Mouse (Mus musculus) limb, embryonic 11.5 days (tissue): ENCODE data around the gene Cnot4. TPM values are rescaled to one million over a fixed set of nuclear protein-coding genes. Genes with fewer than 3 reads are reported as not detected.

Experiments
- ATAC-seq: fragments of 200-750 bp; cut with Nextera tagmentation; 2 replicates; pipeline ENCODE4 v1.8.0; 2017; ENCODE audit warnings: low read depth; ENCODE audit not compliant: insufficient number of reproducible peaks, low FRiP score, low TSS enrichment
- DNase-seq: peaks from one replicate; pipeline ENCODE4 v3.0.0-alpha.2; 2015; ENCODE audit warnings: low spot score
- H3K27ac ChIP-seq: fragments of 300-500 bp; sonication (generic); replicated peaks from 2 replicates; pipeline ENCODE4 v1.5.1; 2014; ENCODE audit warnings: low read depth, mild to moderate bottlenecking, low read length
- H3K27me3 ChIP-seq: fragments of 300-500 bp; sonication (generic); 2 replicates; pipeline ENCODE4 v1.6.1; 2014; ENCODE audit warnings: mild to moderate bottlenecking, low read length, mixed read lengths; ENCODE audit not compliant: control insufficient read depth, insufficient read depth
- H3K36me3 ChIP-seq: fragments of 300-500 bp; sonication (generic); 2 replicates; pipeline ENCODE4 v1.6.1; 2014; ENCODE audit warnings: mild to moderate bottlenecking, low read length, moderate library complexity, mixed read lengths; ENCODE audit not compliant: control insufficient read depth, insufficient read depth
- H3K4me1 ChIP-seq: fragments of 300-500 bp; sonication (generic); 2 replicates; pipeline ENCODE4 v1.6.1; 2014; ENCODE audit warnings: low read length, mixed read lengths; ENCODE audit not compliant: control insufficient read depth, insufficient read depth
- H3K4me2 ChIP-seq: fragments of 300-500 bp; sonication (generic); 2 replicates; pipeline ENCODE4 v1.6.1; 2014; ENCODE audit warnings: low read depth, mild to moderate bottlenecking, moderate library complexity; ENCODE audit not compliant: severe bottlenecking
- H3K4me3 ChIP-seq: fragments of 300-500 bp; sonication (generic); 2 replicates; pipeline ENCODE4 v1.5.1; 2014; ENCODE audit warnings: low read depth, low read length
- H3K9ac ChIP-seq: fragments of 300-500 bp; sonication (generic); 2 replicates; pipeline ENCODE4 v1.6.1; 2014; ENCODE audit warnings: mild to moderate bottlenecking, low read length
- H3K9me3 ChIP-seq: fragments of 300-500 bp; sonication (generic); 2 replicates; pipeline ENCODE4 v1.6.1; 2016; ENCODE audit warnings: low read length; ENCODE audit not compliant: control insufficient read depth
- WGBS: fragments of 180-500 bp; shearing (Covaris S2); extraction: QIAGEN DNeasy Blood & Tissue Kit; methylation state at CpG from one replicate; pipeline ENCODE4 v1.1.7; 2014; 5-methylcytosine and 5-hydroxymethylcytosine counted together
- polyA plus RNA-seq: library from polyadenylated mRNA; unstranded; fragments of >200 nt; fragmentation: Nextera tagmentation; extraction: Ambion mirVana; gene quantifications from 2 replicates; pipeline ENCODE4 v1.2.1, GENCODE M21; 2014

Gene Cnot4
- polyA plus RNA-seq, 1 experiment from 2014 or later = 35.7 TPM

GRCm38 (mm10) chr6:35028023-35028422 lies 105.5 kb downstream of the Cnot4 start:
- no peak for ATAC-seq

GRCm38 (mm10) chr6:35027257-35027656 lies 106.3 kb downstream of the Cnot4 start:
- no peak overlapping the region for H3K4me2 ChIP-seq
- H3K27me3 ChIP-seq = no peaks in the 10 kb centered on the region
- H3K9me3 ChIP-seq = no peaks in the 10 kb centered on the region
- DNase-seq (no peak), ATAC-seq (no peak)
- no peaks in the 10 kb centered on the region; the same call in 1 of the 2 replicates for H3K36me3 ChIP-seq
- H3K4me1 ChIP-seq = no peaks in the 10 kb centered on the region; the same call in 1 of the 2 replicates
- no peak overlapping the region for H3K9ac ChIP-seq
- no peak overlapping the region for H3K27ac ChIP-seq
- WGBS = 73% methylated on average over 6 of the region's 6 CpGs
- H3K4me3 ChIP-seq = no peak overlapping the region

More at GRCm38 (mm10) chr6:35028023-35028422, 105.5 kb downstream of the Cnot4 start:
- Histone ChIP-seq H3K4me1 (no peaks in the 10 kb centered on the region; the same call in 1 of the 2 replicates), H3K27ac (no peak overlapping the region), H3K4me2 (no peak overlapping the region), H3K36me3 (no peaks in the 10 kb centered on the region; the same call in 1 of the 2 replicates), H3K4me3 (no peak overlapping the region), H3K9ac (no peak overlapping the region), H3K27me3 (no peaks in the 10 kb centered on the region), H3K9me3 (no peaks in the 10 kb centered on the region)
- no peak for DNase-seq
- WGBS = 91% methylated on average over 2 of the region's 2 CpGs

DNA sequence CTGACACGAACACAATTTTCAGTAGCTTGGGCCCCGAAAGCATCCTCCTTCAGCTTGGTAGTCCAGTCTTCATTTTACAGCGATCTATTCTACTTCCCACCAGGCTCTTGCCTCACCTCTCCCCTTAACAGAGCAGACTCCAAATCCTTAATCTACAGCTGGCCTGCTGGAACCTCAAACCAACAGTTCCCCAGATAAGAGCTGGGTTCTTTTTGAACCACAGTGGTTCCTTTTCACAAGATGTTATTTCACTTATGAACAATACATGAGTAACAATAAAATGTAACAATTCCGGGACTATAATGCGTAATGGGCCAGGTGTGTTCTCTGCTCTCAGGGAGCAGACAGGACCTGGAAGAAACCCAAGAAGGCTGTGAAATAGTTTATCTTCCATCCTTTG lies 116.9 kb downstream of the Cnot4 start:
- H3K27ac ChIP-seq = no peak overlapping the region
- H3K27me3 ChIP-seq = no peaks in the 10 kb centered on the region
- 96% methylated on average over 5 of the region's 5 CpGs for WGBS
- no peaks in the 10 kb centered on the region for H3K9me3 ChIP-seq
- no peaks in the 10 kb centered on the region for H3K36me3 ChIP-seq
- no peak overlapping the region for H3K4me2 ChIP-seq
- no peak overlapping the region for H3K4me3 ChIP-seq
- ATAC-seq (no peak), DNase-seq (no peak)
- no peak overlapping the region for H3K9ac ChIP-seq
- no peaks in the 10 kb centered on the region for H3K4me1 ChIP-seq

- DNase-seq (no peak), ATAC-seq (no peak)
- Histone ChIP-seq H3K36me3 (no peaks in the 10 kb centered on the region), H3K9ac (no peak overlapping the region), H3K9me3 (no peaks in the 10 kb centered on the region), H3K27ac (no peak overlapping the region), H3K4me2 (no peak overlapping the region), H3K4me1 (no peaks in the 10 kb centered on the region), H3K4me3 (no peak overlapping the region), H3K27me3 (no peaks in the 10 kb centered on the region)
- WGBS = 74% methylated on average over 1 of the region's 1 CpGs
These were observed 121.6 kb downstream of the Cnot4 start for GRCm38 (mm10) chr6:35011953-35012352.

GRCm38 (mm10) chr6:35010705-35011104 lies 122.8 kb downstream of the Cnot4 start:
- Histone ChIP-seq H3K36me3 (no peaks in the 10 kb centered on the region), H3K27me3 (no peaks in the 10 kb centered on the region), H3K4me3 (no peak overlapping the region), H3K4me1 (no peaks in the 10 kb centered on the region), H3K9me3 (no peaks in the 10 kb centered on the region), H3K9ac (no peak overlapping the region), H3K4me2 (no peak overlapping the region), H3K27ac (no peak overlapping the region)
- DNase-seq (no peak), ATAC-seq (no peak)
- 97% methylated on average over 5 of the region's 5 CpGs for WGBS

GRCm38 (mm10) chr6:35002261-35002669 lies 131.3 kb downstream of the Cnot4 start:
- Histone ChIP-seq H3K27ac (no peak overlapping the region), H3K27me3 (no peaks in the 10 kb centered on the region), H3K9me3 (no peaks in the 10 kb centered on the region), H3K4me2 (no peak overlapping the region), H3K4me3 (no peak overlapping the region), H3K9ac (no peak overlapping the region), H3K4me1 (no peaks in the 10 kb centered on the region), H3K36me3 (no peaks in the 10 kb centered on the region)
- 88% methylated on average over 18 of the region's 18 CpGs for WGBS
- no peak for ATAC-seq
- DNase-seq = no peak

- H3K27ac ChIP-seq = no peak overlapping the region
- DNase-seq (peak; percentile 40), ATAC-seq (peak; percentile 49; the same call in 1 of the 2 replicates)
- no peaks in the 10 kb centered on the region for H3K9me3 ChIP-seq
- H3K36me3 ChIP-seq = no peaks in the 10 kb centered on the region
- no peaks in the 10 kb centered on the region for H3K27me3 ChIP-seq
- no peaks in the 10 kb centered on the region for H3K4me1 ChIP-seq
- 8% methylated on average over 4 of the region's 4 CpGs for WGBS
- H3K4me2 ChIP-seq = peak overlapping the region; percentile 10; the same call in 1 of the 2 replicates
- H3K9ac ChIP-seq = no peak overlapping the region
- no peak overlapping the region for H3K4me3 ChIP-seq
These were observed 134.4 kb downstream of the Cnot4 start for GRCm38 (mm10) chr6:34999101-34999500.

- H3K27ac ChIP-seq = no peak overlapping the region
- no peaks in the 10 kb centered on the region for H3K27me3 ChIP-seq
- no peaks in the 10 kb centered on the region for H3K36me3 ChIP-seq
- H3K4me2 ChIP-seq = no peak overlapping the region
- H3K9ac ChIP-seq = no peak overlapping the region
- WGBS = 74% methylated on average over 4 of the region's 4 CpGs
- ATAC-seq (no peak), DNase-seq (no peak)
- no peaks in the 10 kb centered on the region for H3K9me3 ChIP-seq
- H3K4me3 ChIP-seq = no peak overlapping the region
- no peaks in the 10 kb centered on the region for H3K4me1 ChIP-seq
These were observed 137.0 kb downstream of the Cnot4 start for GRCm38 (mm10) chr6:34996496-34996895.

DNA sequence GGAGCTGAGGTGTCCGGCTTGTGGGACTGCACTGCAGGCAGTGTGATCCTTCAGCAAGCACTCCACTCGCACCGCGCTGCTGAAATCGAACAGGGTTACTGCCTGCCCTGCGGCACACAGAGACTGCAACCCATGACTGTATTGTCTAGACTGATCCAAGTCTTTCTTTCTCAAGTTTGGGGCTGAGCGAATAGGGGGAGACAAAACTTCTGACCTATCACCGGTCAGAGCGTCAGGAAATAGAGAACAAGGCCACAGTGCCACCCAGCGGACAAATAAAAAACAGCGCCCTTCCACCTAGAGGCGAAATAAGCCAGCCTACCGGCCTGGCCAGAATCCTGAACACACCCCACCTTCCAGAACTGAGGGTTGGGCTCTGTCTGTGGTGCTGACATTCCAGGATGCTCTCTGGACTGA lies 138.3 kb downstream of the Cnot4 start:
- DNase-seq (peak; percentile 92), ATAC-seq (peak; percentile 82; the same call in 1 of the 2 replicates)
- Histone ChIP-seq H3K9me3 (no peaks in the 10 kb centered on the region), H3K27ac (no peak overlapping the region), H3K27me3 (no peaks in the 10 kb centered on the region), H3K36me3 (no peaks in the 10 kb centered on the region), H3K4me2 (peak overlapping the region; percentile 39), H3K4me1 (no peaks in the 10 kb centered on the region), H3K4me3 (no peak overlapping the region), H3K9ac (peak overlapping the region; percentile 24; the same call in 1 of the 2 replicates)
- 8% methylated on average over 13 of the region's 13 CpGs for WGBS
